Mouse (Mus musculus) neural tube, embryonic 10.5 days (tissue): ENCODE measurements around the gene Dhps.
"Not testable (repeated sequence)": the region's sequence is repeated elsewhere in the genome, so short reads cannot be mapped to it uniquely, and the experiment has no call there.

ENCODE experiments used
- DNase-seq: peaks from one replicate; pipeline ENCODE4 v3.0.0-alpha.2; 2017; ENCODE audit warnings: low spot score; ENCODE audit errors: extremely low spot score

The Dhps gene

DNA sequence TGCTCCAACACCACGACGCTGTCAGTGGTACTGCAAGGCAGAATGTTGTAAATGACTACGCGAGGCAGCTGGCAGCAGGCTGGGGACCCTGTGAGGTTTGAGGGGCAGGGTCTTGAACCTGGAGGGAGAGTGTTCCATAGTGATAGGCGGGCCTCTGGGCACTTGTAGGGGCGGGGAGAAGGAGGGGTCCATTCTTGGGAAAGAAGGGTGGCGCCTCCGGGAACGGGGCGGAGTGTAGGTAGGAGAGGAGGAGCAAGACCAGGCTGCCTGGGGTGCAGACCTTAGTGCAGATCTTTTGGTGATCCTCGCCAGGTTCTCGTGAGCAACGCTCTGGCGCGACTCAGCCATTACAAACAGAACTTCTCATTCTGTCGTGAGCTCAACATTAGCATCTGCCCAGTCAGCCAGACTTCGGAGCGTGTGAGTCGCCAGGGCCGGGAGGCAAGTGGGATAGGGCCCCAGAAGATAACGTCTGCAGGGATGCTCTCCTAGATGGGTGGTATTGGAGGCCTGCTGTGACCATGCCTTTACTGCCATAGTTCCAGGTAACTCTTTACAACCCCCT, 20.1 kb downstream of the Dhps start:
- DNase-seq: no peak

DNA sequence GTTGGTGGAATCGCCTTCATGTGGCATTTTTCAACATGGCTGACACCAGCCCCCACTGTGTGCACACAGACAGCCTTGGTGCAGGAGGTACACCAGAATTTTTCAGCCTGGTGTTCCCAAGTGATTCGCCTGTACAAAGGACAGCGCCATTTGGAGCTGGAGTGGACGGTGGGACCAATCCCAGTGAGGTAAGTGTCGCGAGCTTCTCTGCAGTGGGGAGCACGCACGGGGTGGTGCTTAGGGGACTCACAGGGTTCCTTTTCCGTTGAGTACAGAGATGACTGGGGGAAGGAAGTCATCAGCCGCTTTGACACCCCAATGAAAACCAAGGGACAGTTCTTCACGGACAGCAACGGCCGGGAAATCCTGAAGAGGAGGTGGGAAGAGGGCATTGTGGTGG, 23.5 kb downstream of the Dhps start:
- no peak for DNase-seq

DNA sequence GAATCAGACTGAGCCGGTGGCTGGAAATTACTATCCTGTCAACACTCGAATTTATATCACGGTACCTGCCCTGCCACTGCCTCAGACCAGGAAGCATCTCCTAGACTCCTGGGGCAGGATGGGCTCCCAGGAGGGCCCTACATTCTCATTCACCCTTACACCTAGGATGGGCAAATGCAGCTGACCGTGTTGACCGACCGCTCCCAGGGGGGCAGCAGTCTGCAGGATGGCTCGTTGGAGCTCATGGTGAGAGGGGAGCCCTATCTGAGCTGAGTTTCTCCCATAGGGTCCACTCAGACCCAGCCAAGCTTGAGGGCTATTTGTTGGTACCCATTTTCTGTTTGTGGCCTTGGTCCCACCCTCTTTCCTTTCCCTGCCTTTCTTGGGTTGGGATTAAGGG, 24.0 kb downstream of the Dhps start:
- no peak for DNase-seq

DNA sequence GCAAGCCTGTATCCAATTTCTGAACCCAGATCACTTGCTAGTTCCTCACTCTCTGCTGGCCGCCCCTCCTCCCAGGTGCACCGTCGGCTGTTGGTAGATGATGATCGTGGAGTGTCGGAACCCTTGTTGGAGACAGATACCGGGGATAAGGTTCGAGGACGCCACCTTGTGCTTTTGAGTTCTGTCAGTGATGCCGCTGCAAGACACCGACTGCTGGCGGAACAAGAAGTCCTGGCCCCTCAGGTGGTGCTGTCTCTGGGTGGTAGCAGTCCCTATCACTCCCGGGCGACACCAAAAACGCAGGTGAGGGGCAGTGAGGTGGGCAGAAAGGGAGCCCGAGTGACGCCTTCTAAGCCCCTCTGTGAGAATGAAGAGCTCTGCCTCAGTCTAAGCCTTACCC, 24.6 kb downstream of the Dhps start:
- DNase-seq: no peak

DNA sequence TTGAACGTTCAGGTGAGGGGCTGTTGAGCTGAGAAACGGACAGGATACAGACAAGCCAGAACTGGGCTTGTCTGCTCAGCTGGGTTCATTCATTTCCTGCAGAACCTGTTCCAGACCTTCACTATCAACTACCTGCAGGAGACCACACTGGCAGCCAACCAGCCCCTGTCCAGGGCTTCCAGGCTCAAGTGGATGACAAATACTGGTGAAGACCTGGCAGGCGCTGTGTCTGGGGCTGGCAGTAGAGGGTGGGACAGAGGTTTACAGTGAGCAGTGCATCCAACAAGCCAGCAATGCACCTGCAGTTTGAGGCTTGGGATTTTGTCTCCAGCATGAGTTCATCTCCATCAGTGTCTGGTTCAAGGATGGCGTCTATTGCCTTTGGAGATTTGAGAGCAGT, 25.3 kb downstream of the Dhps start:
- no peak for DNase-seq

DNA sequence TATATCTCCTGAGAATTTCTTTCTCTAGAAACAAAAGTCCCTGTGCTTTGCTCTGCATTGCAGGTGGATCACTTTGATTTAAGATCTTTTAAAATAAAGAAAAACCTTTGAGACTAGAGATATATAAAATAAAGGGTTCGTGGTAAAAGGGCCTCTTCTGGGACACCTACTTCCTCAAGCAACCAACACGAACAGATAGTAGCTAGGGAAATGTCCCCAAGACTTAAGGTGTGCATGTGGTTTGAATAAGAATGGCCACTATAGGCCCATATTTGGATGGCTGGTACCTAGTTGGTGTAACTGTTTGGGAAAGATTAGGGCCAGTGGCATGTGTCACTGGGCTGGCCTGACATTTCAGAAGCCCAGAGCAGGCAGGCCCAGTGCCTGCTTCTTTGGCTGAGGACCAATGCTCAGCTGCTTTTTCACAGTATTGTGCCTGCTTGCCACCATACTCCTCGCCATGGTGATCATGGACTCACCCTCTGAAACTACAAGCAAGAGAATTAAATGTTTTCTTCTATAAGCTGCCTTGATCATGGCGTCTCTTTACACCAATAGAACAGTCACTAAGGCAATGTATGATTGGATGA, 28.6 kb downstream of the Dhps start:
- DNase-seq: no peak

DNA sequence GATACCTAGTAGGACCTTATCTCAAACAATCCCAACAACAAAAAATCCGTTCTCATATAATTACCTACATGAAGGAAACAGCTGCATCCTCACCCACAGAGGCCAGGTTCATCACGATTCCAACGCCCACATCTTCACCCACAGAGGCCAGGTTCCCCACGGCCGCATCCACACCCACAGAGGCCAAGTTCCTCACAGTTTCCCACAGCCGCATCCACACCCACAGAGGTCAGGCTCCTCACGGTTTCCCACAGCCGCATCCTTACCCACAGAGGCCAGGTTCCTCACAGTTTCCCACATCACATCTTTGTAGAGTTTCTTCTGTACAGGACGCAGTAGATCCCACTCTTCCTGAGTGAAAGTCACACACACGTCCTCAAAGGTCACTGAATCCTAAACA, 41.7 kb downstream of the Dhps start:
- DNase-seq: no peak

DNA sequence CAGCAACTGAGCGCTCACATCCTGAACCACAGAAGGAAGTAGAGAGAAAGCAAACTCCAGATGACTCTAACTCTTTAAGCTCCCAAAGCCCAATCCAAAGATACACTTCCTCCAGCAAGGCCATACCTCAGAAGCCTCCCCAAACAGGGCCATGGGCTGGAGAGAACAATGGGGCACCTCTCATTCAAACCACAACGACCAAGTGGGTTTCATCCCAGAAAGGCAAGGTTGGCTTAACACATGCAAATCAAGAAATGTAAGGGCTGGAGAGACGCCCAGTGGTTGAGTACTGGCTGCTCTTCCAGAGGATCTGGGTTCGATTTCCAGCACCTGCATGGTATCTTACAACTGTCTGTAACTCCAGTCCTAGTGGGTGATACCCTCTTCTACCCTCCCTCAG, 43.9 kb downstream of the Dhps start:
- no peak for DNase-seq

DNA sequence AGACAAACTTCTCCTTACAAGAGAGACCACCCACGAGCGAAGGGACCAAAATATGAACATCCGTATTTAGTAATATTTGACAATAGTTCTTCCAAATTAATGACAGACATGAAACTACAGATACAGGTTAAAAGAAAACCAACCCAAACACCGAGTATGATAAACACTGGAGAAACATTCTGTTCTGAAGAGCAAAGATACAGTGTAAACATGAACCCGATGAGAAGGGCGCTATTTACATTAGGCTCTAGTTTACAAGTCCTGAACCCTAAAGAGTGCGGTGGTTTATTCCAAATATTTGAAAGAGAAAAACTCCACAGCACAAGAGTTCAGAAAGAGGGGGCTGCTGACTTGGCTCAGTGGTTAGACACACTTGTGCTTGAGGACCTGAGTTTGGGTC, 45.4 kb downstream of the Dhps start:
- DNase-seq: no peak

DNA sequence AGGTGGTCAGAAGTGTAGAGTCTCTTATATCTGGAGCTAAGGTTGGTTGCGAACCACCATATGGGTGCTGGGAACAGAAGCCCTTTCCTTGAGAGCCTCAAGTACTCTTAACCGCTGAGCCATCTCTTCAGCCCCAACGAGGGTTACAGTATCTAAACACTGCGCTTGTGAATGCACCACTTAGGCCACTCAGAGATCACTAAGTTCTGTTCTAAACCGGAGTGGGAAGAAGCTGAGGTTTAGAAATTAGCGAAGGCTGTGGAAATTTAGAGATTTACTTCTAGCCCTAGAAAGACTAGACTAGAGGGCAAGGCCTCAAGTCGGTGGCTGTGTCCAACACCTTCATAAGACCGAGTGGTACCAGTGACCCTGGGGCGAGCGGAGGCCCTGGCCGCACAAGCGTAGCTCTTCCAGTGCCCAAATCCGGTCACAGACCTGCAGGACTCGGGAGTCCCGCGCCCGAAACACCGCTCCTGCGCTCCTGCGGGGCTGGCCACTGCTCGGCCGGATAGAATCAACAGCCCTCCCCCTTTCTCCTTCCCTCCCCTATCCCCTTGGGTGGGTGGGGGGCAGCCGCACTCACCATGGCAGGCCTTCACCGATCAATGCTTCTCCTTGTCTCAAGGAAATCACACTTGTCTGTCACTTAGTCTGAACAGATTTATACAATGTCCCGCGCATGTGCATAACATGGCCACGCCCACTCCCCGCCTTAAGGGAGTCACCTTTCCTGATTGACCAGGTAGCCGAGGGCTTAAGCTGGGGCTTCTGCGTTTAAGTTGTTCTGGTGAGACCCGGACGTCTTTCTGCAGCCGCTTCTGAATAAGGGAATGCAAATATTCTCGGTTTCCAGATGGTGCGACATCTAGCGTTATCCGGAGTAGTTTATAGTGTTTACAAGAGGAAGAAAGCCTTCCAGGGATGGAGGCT, 47.8 kb downstream of the Dhps start:
- DNase-seq: peak; percentile 79

DNA sequence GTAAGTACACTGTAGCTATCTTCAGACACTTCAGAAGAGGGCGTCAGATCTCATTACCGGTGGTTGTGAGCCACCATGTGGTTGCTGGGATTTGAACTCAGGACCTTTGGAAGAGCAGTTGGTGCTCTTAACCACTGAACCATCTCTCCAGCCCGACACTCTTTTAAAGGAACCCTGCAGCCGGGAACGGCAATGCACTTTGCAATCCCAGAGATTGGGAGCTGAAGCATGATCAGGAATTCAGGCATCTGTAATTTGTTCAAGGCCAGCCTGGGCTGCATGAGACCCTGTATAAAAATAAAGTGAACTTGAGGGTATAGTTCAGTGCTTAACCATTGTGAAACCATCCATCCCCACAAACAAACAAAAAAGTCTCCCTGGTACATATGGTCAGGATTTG, 48.7 kb downstream of the Dhps start:
- not testable (repeated sequence) for DNase-seq

DNA sequence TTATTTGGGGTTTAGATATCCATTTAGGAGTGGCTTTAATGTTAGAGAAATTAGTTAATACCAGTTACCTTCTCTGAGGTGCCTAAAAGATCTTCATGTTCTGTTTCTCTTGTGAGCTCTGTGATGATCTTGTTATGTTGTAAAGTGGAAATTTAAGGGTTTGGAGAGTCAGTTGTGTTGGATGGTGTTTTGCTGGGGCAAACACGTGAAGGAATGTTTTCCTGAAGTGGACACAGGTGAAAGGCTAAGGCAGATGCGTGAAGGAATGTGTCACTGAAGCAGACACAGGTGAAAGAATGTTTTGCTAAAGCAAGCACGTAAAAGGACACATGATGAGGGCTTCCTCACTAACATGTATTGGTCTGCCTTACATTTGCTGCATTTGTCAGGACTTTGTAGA, 51.4 kb downstream of the Dhps start, which contains the start of gene Zfp791:
Zfp791 (minus strand) TSS at position 101 of the 400 bp plus-strand sequence.
- no peak for DNase-seq

DNA sequence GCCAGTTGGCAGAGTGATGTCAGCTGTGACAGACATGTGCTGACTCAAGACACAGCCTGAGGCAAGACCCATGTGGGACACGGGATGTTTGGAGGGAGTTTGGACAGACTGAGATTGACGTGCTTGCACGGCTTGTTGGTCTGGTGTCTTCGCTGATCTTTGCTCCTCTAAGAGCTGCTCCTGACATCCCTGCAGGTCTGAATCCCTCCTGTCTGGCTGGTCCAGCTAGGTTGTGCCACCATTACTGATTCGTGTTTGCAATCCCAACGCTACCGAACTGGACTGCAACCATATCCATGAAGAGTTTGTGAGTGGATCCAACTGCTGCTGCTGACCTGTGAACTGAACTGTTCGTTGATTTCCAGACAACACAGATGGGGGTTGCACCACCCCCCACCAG, 52.1 kb downstream of the Dhps start:
- DNase-seq: no peak
